ENCODE assay signal across 14 mouse cellular contexts in the genomic region with DNA sequence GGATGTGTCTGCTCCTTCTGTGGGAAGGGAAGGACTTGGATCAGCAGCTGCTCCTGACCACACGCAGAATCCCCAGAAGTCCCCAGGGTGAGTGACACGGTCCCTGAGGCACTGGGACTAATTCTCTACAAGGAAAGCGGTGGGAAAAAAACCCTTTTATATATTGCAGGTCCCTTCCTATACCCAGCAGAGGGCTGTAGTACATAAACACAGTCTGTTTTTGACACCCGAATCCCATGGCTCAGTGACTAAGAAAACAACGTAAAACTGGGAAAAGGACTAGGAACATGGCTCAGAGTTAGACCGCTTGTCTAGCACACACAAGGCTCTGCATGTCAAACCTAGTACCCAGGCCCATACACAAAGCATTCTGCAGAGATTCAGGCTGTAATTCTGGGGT.
"Had no signal": no experiment of that assay in that cellular context is flagged by ENCODE, and none has a peak within 500 bp of the region (broad histone marks: within the 10 kb centered on the region; RNA-seq: fewer than 3 reads in every experiment).

No protein-coding gene starts in this region.

- H3K9me3 ChIP-seq: liver, embryonic 12.5 days; lung, embryonic 15.5 days; midbrain, embryonic 10.5 days; midbrain, embryonic 15.5 days; neural tube, embryonic 13.5 days; stomach, embryonic 15.5 days had no signal

- H3K4me1 ChIP-seq: liver, embryonic 12.5 days; lung, embryonic 15.5 days; midbrain, embryonic 10.5 days; midbrain, embryonic 15.5 days; stomach, embryonic 15.5 days had no signal

- H3K27ac ChIP-seq: layer of hippocampus, adult 2 months; liver, embryonic 12.5 days; lung, embryonic 15.5 days; midbrain, embryonic 10.5 days; midbrain, embryonic 15.5 days; neural tube, embryonic 13.5 days; stomach, embryonic 15.5 days had no signal

- DNase-seq: kidney, adult 9 months; kidney, postnatal 25 days; lung, postnatal 14 days; right cerebral cortex, postnatal 14 days; thymus, postnatal 36 days had no signal

- H3K4me3 ChIP-seq: layer of hippocampus, adult 2 months; liver, embryonic 12.5 days; lung, embryonic 15.5 days; midbrain, embryonic 10.5 days; midbrain, embryonic 15.5 days; neural tube, embryonic 13.5 days; stomach, embryonic 15.5 days had no signal

- H3K9ac ChIP-seq: liver, embryonic 12.5 days; lung, embryonic 15.5 days; midbrain, embryonic 15.5 days; neural tube, embryonic 13.5 days; stomach, embryonic 15.5 days had no signal

- H3K27me3 ChIP-seq: liver, embryonic 12.5 days; lung, embryonic 15.5 days; midbrain, embryonic 15.5 days; stomach, embryonic 15.5 days had no signal

- H3K4me2 ChIP-seq: liver, embryonic 12.5 days; lung, embryonic 15.5 days; midbrain, embryonic 15.5 days; neural tube, embryonic 13.5 days; stomach, embryonic 15.5 days had no signal

- H3K36me3 ChIP-seq: liver, embryonic 12.5 days; lung, embryonic 15.5 days; midbrain, embryonic 10.5 days; midbrain, embryonic 15.5 days; neural tube, embryonic 13.5 days; stomach, embryonic 15.5 days had no signal

- ATAC-seq: inflammation-experienced regulatory T-cells, adult 6 months; intestine, postnatal 0 days; liver, embryonic 12.5 days; midbrain, embryonic 15.5 days had no signal
